Mouse (Mus musculus) forebrain, embryonic 12.5 days (tissue): ENCODE measurements around the gene Shank2. TPM values are rescaled to one million over a fixed set of nuclear protein-coding genes. Genes with fewer than 3 reads are reported as not detected.

ENCODE experiments used
- ATAC-seq: fragments of 200-750 bp; cut with Nextera tagmentation; 2 replicates; pipeline ENCODE4 v1.8.0; 2017; ENCODE audit warnings: moderate TSS enrichment; ENCODE audit not compliant: low FRiP score
- H3K27ac ChIP-seq: fragments of 300-500 bp; sonication (generic); 2 replicates; pipeline ENCODE4 v1.5.1; 2016; ENCODE audit warnings: mild to moderate bottlenecking
- H3K27me3 ChIP-seq: fragments of 300-500 bp; sonication (generic); 2 replicates; pipeline ENCODE4 v1.6.1; 2016; ENCODE audit warnings: mild to moderate bottlenecking
- H3K36me3 ChIP-seq: fragments of 300-500 bp; sonication (generic); replicated peaks from 2 replicates; pipeline ENCODE4 v1.6.1; 2016; ENCODE audit warnings: mild to moderate bottlenecking
- H3K4me1 ChIP-seq: fragments of 300-500 bp; sonication (generic); 2 replicates; pipeline ENCODE4 v1.6.1; 2016
- H3K4me2 ChIP-seq: fragments of 300-500 bp; sonication (generic); 2 replicates; pipeline ENCODE4 v1.6.1; 2016; ENCODE audit warnings: mild to moderate bottlenecking, moderate library complexity
- H3K4me3 ChIP-seq: fragments of 300-500 bp; sonication (generic); replicated peaks from 2 replicates; pipeline ENCODE4 v1.5.1; 2016; ENCODE audit warnings: mild to moderate bottlenecking
- H3K9ac ChIP-seq: fragments of 300-500 bp; sonication (generic); 2 replicates; pipeline ENCODE4 v1.6.1; 2016; ENCODE audit warnings: mild to moderate bottlenecking
- H3K9me3 ChIP-seq: fragments of 300-500 bp; sonication (generic); 2 replicates; pipeline ENCODE4 v1.6.1; 2016
- WGBS: fragments of 180-500 bp; shearing (Covaris S2); methylation state at CpG from one replicate; pipeline ENCODE4 v1.1.7; 2016; 5-methylcytosine and 5-hydroxymethylcytosine counted together
- polyA plus RNA-seq: library from polyadenylated mRNA; unstranded; fragments of >200 nt; fragmentation: Nextera tagmentation; extraction: Ambion mirVana; gene quantifications from 2 replicates; pipeline ENCODE4 v1.2.1, GENCODE M21; 2016

Gene Shank2
- polyA plus RNA-seq, 1 experiment from 2014 or later = 3.0 TPM

DNA sequence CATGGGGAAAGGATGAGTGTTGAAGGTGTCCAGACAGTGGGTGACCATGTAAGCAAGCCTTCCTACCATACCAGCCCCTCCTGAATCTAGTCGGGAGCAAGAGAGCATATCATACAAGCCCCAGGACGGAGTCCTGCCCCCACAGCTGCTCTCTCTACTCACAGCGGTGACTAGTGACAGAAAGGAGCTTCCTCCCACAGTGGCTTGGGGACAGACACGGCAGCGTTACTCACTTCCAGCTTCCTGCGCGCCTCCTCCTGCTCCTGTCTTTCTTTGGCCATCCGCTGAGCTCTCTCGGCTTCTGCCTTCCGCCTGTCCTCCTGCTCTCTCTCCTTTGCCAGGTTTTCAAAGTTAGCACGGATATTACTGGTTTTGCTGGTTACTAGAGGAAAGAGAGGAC is 439.7 kb downstream of the Shank2 start:
- ATAC-seq = no peak
- Histone ChIP-seq H3K27ac (no peak overlapping the region), H3K4me1 (no peaks in the 10 kb centered on the region), H3K4me3 (no peak overlapping the region), H3K36me3 (peaks cover 88% of the 10 kb centered on the region), H3K27me3 (no peaks in the 10 kb centered on the region), H3K9ac (no peak overlapping the region), H3K4me2 (no peak overlapping the region), H3K9me3 (no peaks in the 10 kb centered on the region)
- 94% methylated on average over 11 of the region's 11 CpGs for WGBS

- Histone ChIP-seq H3K36me3 (peaks cover 88% of the 10 kb centered on the region), H3K9me3 (no peaks in the 10 kb centered on the region), H3K4me1 (no peaks in the 10 kb centered on the region), H3K9ac (no peak overlapping the region), H3K27me3 (no peaks in the 10 kb centered on the region), H3K4me2 (no peak overlapping the region), H3K27ac (no peak overlapping the region), H3K4me3 (no peak overlapping the region)
- 92% methylated on average over 4 of the region's 4 CpGs for WGBS
- no peak for ATAC-seq
Measured at GRCm38 (mm10) chr7:144441976-144442375, 440.2 kb downstream of the Shank2 start.

- Histone ChIP-seq H3K9me3 (no peaks in the 10 kb centered on the region), H3K27ac (no peak overlapping the region), H3K36me3 (peaks cover 87% of the 10 kb centered on the region), H3K4me2 (no peak overlapping the region), H3K4me3 (no peak overlapping the region), H3K9ac (no peak overlapping the region), H3K27me3 (no peaks in the 10 kb centered on the region), H3K4me1 (no peaks in the 10 kb centered on the region)
- WGBS = 93% methylated on average over 7 of the region's 7 CpGs
- ATAC-seq = no peak
Measured at GRCm38 (mm10) chr7:144444788-144445187, 443.1 kb downstream of the Shank2 start.

GRCm38 (mm10) chr7:144447146-144447545 is 445.4 kb downstream of the Shank2 start:
- Histone ChIP-seq H3K9ac (no peak overlapping the region), H3K4me2 (no peak overlapping the region), H3K4me3 (no peak overlapping the region), H3K9me3 (no peaks in the 10 kb centered on the region), H3K4me1 (no peaks in the 10 kb centered on the region), H3K27me3 (no peaks in the 10 kb centered on the region), H3K36me3 (peaks cover 86% of the 10 kb centered on the region), H3K27ac (no peak overlapping the region)
- 99% methylated on average over 3 of the region's 3 CpGs for WGBS
- ATAC-seq = no peak

GRCm38 (mm10) chr7:144448186-144448585 is 446.5 kb downstream of the Shank2 start:
- no peaks in the 10 kb centered on the region for H3K4me1 ChIP-seq
- H3K4me2 ChIP-seq = no peak overlapping the region
- no peak overlapping the region for H3K9ac ChIP-seq
- H3K9me3 ChIP-seq = no peaks in the 10 kb centered on the region
- no peak overlapping the region for H3K4me3 ChIP-seq
- no peak for ATAC-seq
- H3K27ac ChIP-seq = no peak overlapping the region
- 86% methylated on average over 1 of the region's 1 CpGs for WGBS
- peaks cover 91% of the 10 kb centered on the region for H3K36me3 ChIP-seq
- no peaks in the 10 kb centered on the region for H3K27me3 ChIP-seq

GRCm38 (mm10) chr7:144449637-144450570 is 448.2 kb downstream of the Shank2 start:
- Histone ChIP-seq H3K4me3 (no peak overlapping the region), H3K27ac (no peak overlapping the region), H3K4me2 (no peak overlapping the region), H3K36me3 (peaks cover 98% of the 10 kb centered on the region), H3K27me3 (no peaks in the 10 kb centered on the region), H3K9me3 (no peaks in the 10 kb centered on the region), H3K9ac (no peak overlapping the region), H3K4me1 (no peaks in the 10 kb centered on the region)
- 95% methylated on average over 13 of the region's 13 CpGs for WGBS
- ATAC-seq = 0 out of 2 replicates have a peak, but pooled peaks have one; percentile 33

- H3K36me3 ChIP-seq = peaks cover 98% of the 10 kb centered on the region
- no peak overlapping the region for H3K4me2 ChIP-seq
- H3K9ac ChIP-seq = no peak overlapping the region
- no peak overlapping the region for H3K4me3 ChIP-seq
- no peaks in the 10 kb centered on the region for H3K27me3 ChIP-seq
- H3K9me3 ChIP-seq = no peaks in the 10 kb centered on the region
- H3K4me1 ChIP-seq = no peaks in the 10 kb centered on the region
- no peak for ATAC-seq
- WGBS = 92% methylated on average over 9 of the region's 9 CpGs
- H3K27ac ChIP-seq = no peak overlapping the region
Measured at GRCm38 (mm10) chr7:144450661-144451060, 448.9 kb downstream of the Shank2 start.

GRCm38 (mm10) chr7:144458881-144459280 is 457.2 kb downstream of the Shank2 start:
- H3K9me3 ChIP-seq = no peaks in the 10 kb centered on the region
- no peak overlapping the region for H3K27ac ChIP-seq
- no peak overlapping the region for H3K9ac ChIP-seq
- peaks cover 98% of the 10 kb centered on the region for H3K36me3 ChIP-seq
- H3K4me1 ChIP-seq = no peaks in the 10 kb centered on the region
- no peaks in the 10 kb centered on the region for H3K27me3 ChIP-seq
- no peak overlapping the region for H3K4me2 ChIP-seq
- 93% methylated on average over 1 of the region's 1 CpGs for WGBS
- no peak for ATAC-seq
- H3K4me3 ChIP-seq = no peak overlapping the region

GRCm38 (mm10) chr7:144461246-144461902 is 459.6 kb downstream of the Shank2 start:
- Histone ChIP-seq H3K4me1 (no peaks in the 10 kb centered on the region), H3K9me3 (no peaks in the 10 kb centered on the region), H3K9ac (no peak overlapping the region), H3K4me2 (no peak overlapping the region), H3K27me3 (no peaks in the 10 kb centered on the region), H3K27ac (no peak overlapping the region), H3K4me3 (no peak overlapping the region), H3K36me3 (peaks cover 92% of the 10 kb centered on the region)
- no peak for ATAC-seq
- 92% methylated on average over 6 of the region's 6 CpGs for WGBS

GRCm38 (mm10) chr7:144462577-144462976 is 460.8 kb downstream of the Shank2 start:
- H3K4me2 ChIP-seq = no peak overlapping the region
- no peak overlapping the region for H3K9ac ChIP-seq
- no peak overlapping the region for H3K27ac ChIP-seq
- H3K4me1 ChIP-seq = no peaks in the 10 kb centered on the region
- H3K27me3 ChIP-seq = no peaks in the 10 kb centered on the region
- H3K4me3 ChIP-seq = no peak overlapping the region
- H3K36me3 ChIP-seq = peaks cover 80% of the 10 kb centered on the region
- H3K9me3 ChIP-seq = no peaks in the 10 kb centered on the region
- ATAC-seq = no peak
- WGBS = 92% methylated on average over 7 of the region's 7 CpGs

- H3K9me3 ChIP-seq = no peaks in the 10 kb centered on the region
- H3K27ac ChIP-seq = no peak overlapping the region
- peaks cover 20% of the 10 kb centered on the region for H3K36me3 ChIP-seq
- ATAC-seq = no peak
- peak overlapping the region; percentile 98; the same call in 1 of the 2 replicates for H3K9ac ChIP-seq
- H3K27me3 ChIP-seq = no peaks in the 10 kb centered on the region
- peak overlapping the region; percentile 92; the same call in 1 of the 2 replicates for H3K4me3 ChIP-seq
- peak overlapping the region; percentile 93; the same call in 1 of the 2 replicates for H3K4me2 ChIP-seq
- peaks cover 14% of the 10 kb centered on the region for H3K4me1 ChIP-seq
- 97% methylated on average over 5 of the region's 5 CpGs for WGBS
Measured at GRCm38 (mm10) chr7:144468741-144469140, 467.0 kb downstream of the Shank2 start.

- WGBS = 18% methylated on average over 4 of the region's 4 CpGs
- Histone ChIP-seq H3K27ac (peak overlapping the region; percentile 65; the same call in 1 of the 2 replicates), H3K4me3 (peak overlapping the region; percentile 92), H3K9me3 (no peaks in the 10 kb centered on the region), H3K4me1 (peaks cover 14% of the 10 kb centered on the region), H3K27me3 (no peaks in the 10 kb centered on the region), H3K9ac (peak overlapping the region; percentile 98), H3K4me2 (peak overlapping the region; percentile 93), H3K36me3 (peaks cover 18% of the 10 kb centered on the region)
- no peak for ATAC-seq
Measured at GRCm38 (mm10) chr7:144469181-144469641, 467.5 kb downstream of the Shank2 start.
